Mouse (Mus musculus) kidney, embryonic 16.5 days (tissue): ENCODE data around the gene Arl6. TPM values are rescaled to one million over a fixed set of nuclear protein-coding genes. Genes with fewer than 3 reads are reported as not detected.
A peak's percentile ranks its signal among the peaks of the same experiment; 100 is the strongest.

Source experiments
- ATAC-seq: fragments of 200-750 bp; cut with Nextera tagmentation; 2 replicates; pipeline ENCODE4 v1.8.0; 2017; ENCODE audit warnings: moderate TSS enrichment; ENCODE audit not compliant: low FRiP score, low TSS enrichment
- H3K27ac ChIP-seq: fragments of 300-500 bp; sonication (generic); 2 replicates; pipeline ENCODE4 v1.5.1; 2014; ENCODE audit warnings: low read length
- H3K27me3 ChIP-seq: fragments of 300-500 bp; sonication (generic); 2 replicates; pipeline ENCODE4 v1.6.1; 2014; ENCODE audit warnings: low read length, control low read depth, mixed read lengths; ENCODE audit not compliant: insufficient read depth
- H3K36me3 ChIP-seq: fragments of 300-500 bp; sonication (generic); 2 replicates; pipeline ENCODE4 v1.6.1; 2014; ENCODE audit warnings: low read length, control low read depth, mixed read lengths; ENCODE audit not compliant: insufficient read depth
- H3K4me1 ChIP-seq: fragments of 300-500 bp; sonication (generic); 2 replicates; pipeline ENCODE4 v1.6.1; 2014; ENCODE audit warnings: low read length, control low read depth, mixed read lengths; ENCODE audit not compliant: insufficient read depth
- H3K4me2 ChIP-seq: fragments of 300-500 bp; sonication (generic); replicated peaks from 2 replicates; pipeline ENCODE4 v1.6.1; 2014; ENCODE audit warnings: low read depth, low read length
- H3K4me3 ChIP-seq: fragments of 300-500 bp; sonication (generic); 2 replicates; pipeline ENCODE4 v1.5.1; 2014; ENCODE audit warnings: mild to moderate bottlenecking, low read length
- H3K9ac ChIP-seq: fragments of 300-500 bp; sonication (generic); replicated peaks from 2 replicates; pipeline ENCODE4 v1.6.1; 2014; ENCODE audit warnings: low read length
- H3K9me3 ChIP-seq: fragments of 300-500 bp; sonication (generic); 2 replicates; pipeline ENCODE4 v1.6.1; 2016; ENCODE audit warnings: low read length, control low read depth
- WGBS: fragments of 180-500 bp; shearing (Covaris S2); extraction: QIAGEN DNeasy Blood & Tissue Kit; methylation state at CpG from one replicate; pipeline ENCODE4 v1.1.7; 2014; 5-methylcytosine and 5-hydroxymethylcytosine counted together
- polyA plus RNA-seq: library from polyadenylated mRNA; unstranded; fragments of >200 nt; fragmentation: Nextera tagmentation; extraction: Ambion mirVana; gene quantifications from 2 replicates; pipeline ENCODE4 v1.2.1, GENCODE M21; 2015

The Arl6 gene
- polyA plus RNA-seq, result 34.8 and 38.7 TPM in 2 replicates

DNA sequence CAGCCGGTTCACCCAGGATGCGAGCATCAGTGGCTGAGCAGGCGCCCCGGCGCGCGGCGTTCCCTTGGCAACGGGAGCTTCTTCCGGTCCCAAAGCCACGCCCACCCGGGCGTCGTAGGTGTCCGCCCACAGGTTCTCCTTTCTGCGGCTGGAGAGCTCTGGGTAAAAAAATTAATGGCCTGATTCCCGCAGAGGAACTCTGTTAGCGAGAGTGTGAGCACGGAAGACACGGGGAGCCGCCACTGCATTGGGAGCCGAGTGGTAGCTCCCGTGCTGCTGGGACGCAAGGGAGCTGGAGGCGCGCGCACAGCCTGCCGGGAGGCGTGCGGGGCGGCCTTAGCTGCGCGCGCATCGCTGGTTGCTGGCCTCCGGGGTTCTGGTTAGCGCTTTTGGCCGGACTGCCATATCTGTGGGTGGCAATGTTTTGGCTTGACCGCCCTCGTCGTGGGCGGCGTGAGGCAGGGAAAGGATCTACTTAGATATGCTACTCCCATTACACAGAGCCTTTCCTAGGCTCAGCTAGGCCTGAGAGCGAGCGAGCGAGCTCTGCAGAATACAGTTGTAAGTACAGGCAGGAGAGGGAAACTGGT lies at the start of gene Arl6:
TSS of gene Arl6 (minus strand) at position 290 of the 590 bp plus-strand sequence.
- Histone ChIP-seq H3K4me1 (peaks cover 9% of the 10 kb centered on the region; the same call in 1 of the 2 replicates), H3K27me3 (no peaks in the 10 kb centered on the region), H3K9ac (peak within 1 kb of the TSS; percentile 81), H3K4me3 (peak within 1 kb of the TSS; percentile 72), H3K4me2 (peak within 1 kb of the TSS; percentile 66), H3K36me3 (no peaks in the 10 kb centered on the region), H3K9me3 (no peaks in the 10 kb centered on the region), H3K27ac (peak within 1 kb of the TSS; percentile 100)
- under 1% methylated on average over 46 of the region's 46 CpGs for WGBS
- ATAC-seq, result peak; percentile 98

DNA sequence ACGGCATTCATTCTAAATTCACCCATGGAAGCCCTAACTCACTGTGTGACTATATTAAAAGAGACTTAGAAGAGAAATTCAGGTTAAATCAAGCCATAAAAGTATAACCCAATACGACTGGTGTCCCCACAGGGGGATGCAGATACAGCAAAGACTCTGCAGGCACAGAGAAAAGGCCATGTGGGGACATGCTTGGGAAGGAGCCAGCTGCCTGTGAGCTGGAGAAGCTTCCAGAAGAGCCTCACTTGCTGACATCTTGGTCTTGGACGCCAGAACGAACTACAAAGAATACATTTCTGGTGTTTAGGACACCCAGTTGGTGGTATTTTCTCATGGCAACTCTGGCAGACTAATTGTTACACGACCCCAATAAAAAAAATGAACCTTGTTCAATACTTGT lies 45.9 kb upstream of the Arl6 start:
- ATAC-seq, result no peak
- Histone ChIP-seq H3K36me3 (no peaks in the 10 kb centered on the region), H3K4me3 (no peak overlapping the region), H3K9me3 (no peaks in the 10 kb centered on the region), H3K27me3 (no peaks in the 10 kb centered on the region), H3K4me2 (no peak overlapping the region), H3K9ac (no peak overlapping the region), H3K4me1 (no peaks in the 10 kb centered on the region), H3K27ac (no peak overlapping the region)
- 61% methylated on average over 5 of the region's 5 CpGs for WGBS

DNA sequence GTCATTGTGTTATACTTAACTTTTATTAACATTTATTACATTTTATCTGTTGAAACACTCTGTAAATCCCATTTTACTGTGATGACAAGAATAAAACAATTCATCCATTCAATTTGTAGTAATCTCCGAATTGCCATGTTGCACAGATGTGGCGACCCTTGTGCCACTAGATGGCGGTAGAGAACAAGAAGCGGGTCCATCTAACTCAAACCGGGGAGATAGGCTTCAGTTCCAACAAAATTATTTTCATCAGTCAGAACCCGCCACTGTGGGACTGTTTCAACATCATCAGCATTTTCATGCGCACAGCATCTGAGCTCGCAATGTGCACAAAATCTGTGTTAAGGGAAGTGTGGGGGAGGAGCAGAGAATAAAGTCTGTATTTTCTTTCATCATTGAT lies 44.2 kb upstream of the Arl6 start:
- 5% methylated on average over 8 of the region's 8 CpGs for whole genome bisulfite sequencing
- no peak overlapping the region for H3K4me2 ChIP-seq
- ATAC-seq, result peak; percentile 73; the same call in 1 of the 2 replicates
- H3K36me3 ChIP-seq, result no peaks in the 10 kb centered on the region
- H3K9ac ChIP-seq, result no peak overlapping the region
- H3K27me3 ChIP-seq, result no peaks in the 10 kb centered on the region
- no peaks in the 10 kb centered on the region for H3K4me1 ChIP-seq
- H3K27ac ChIP-seq, result no peak overlapping the region
- H3K9me3 ChIP-seq, result no peaks in the 10 kb centered on the region
- H3K4me3 ChIP-seq, result no peak overlapping the region

DNA sequence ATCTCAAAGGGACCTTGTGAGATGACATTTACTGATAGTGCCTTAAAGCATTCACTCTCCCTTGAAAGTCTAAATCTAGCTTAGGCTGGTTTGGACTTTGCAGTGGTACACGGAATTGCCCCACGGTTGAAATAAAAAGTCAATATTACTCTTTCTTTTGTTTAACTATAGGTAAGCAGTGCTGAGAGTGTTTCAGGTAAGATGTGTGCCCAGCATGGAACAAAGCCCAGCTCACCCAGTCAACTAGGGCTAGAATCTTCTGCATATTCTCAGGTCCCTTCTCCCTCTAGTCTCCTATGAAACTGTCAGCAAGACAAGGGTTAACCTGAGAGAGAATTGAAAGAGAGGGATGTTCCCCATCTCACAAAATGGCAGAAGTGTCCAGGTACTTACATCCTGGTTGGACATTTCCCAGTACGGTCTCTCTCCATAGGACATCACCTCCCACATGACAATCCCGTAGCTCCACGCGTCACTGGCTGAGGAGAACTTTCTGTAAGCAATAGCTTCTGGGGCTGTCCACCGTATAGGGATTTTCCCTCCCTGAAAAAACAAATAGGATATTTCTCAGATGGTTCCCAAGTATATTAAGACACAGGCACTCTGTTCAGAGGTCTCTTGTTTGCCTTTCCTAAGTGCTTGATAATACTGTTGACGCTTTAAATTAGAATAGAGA lies 43.2 kb upstream of the Arl6 start:
- Histone ChIP-seq H3K36me3 (no peaks in the 10 kb centered on the region), H3K27ac (no peak overlapping the region), H3K9me3 (no peaks in the 10 kb centered on the region), H3K27me3 (no peaks in the 10 kb centered on the region), H3K4me3 (no peak overlapping the region), H3K4me1 (no peaks in the 10 kb centered on the region), H3K9ac (no peak overlapping the region), H3K4me2 (no peak overlapping the region)
- ATAC-seq, result no peak
- 74% methylated on average over 8 of the region's 8 CpGs for WGBS

DNA sequence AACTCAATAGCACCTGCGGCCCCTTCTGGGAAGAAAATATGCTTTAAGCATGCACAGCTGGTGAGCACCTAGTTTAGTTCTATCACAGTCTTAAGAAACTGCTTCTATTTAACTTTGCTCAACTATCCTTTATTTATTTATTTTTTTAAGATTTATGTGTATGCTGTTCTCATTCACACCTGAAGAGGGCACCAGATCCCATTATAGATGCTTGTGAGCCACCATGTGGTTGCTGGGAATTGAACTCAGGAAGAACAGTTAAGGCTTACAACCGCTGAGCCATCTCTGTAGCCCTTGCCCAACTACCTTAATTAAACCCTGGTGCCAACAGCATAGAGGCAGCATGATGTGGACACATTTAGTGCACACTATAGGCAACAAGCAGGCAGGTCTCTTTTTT lies 27.7 kb upstream of the Arl6 start:
- Histone ChIP-seq H3K27me3 (no peaks in the 10 kb centered on the region), H3K4me1 (no peaks in the 10 kb centered on the region), H3K4me2 (no peak overlapping the region), H3K9me3 (no peaks in the 10 kb centered on the region), H3K9ac (no peak overlapping the region), H3K27ac (no peak overlapping the region), H3K4me3 (no peak overlapping the region), H3K36me3 (no peaks in the 10 kb centered on the region)
- 88% methylated on average over 2 of the region's 2 CpGs for WGBS
- no peak for ATAC-seq

DNA sequence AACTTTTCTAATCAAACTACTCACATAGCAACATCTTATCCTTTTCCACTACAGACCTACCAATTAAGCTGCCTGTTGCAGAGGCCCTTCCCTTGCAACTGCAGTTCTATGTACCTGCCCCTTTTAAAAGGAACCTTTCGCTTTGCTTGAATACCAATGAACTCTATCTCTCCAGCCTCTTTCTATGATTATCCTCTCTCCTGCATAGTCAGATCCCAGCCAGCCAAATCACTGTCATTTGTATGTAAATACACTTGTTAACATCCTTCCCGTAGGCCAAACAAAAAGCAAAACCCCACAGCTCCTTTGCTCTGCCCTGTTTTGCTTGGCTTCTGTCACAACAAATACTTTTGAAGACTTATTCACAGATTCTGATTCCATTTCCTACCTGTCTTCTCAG lies 4.6 kb upstream of the Arl6 start:
- Histone ChIP-seq H3K4me3 (no peak overlapping the region), H3K27ac (no peak overlapping the region), H3K4me1 (0 out of 2 replicates have a peak, but pooled peaks cover 2% of the 10 kb centered on the region), H3K27me3 (no peaks in the 10 kb centered on the region), H3K4me2 (no peak overlapping the region), H3K9ac (no peak overlapping the region), H3K9me3 (no peaks in the 10 kb centered on the region), H3K36me3 (no peaks in the 10 kb centered on the region)
- no peak for ATAC-seq
- WGBS, result 55% methylated on average over 2 of the region's 2 CpGs

DNA sequence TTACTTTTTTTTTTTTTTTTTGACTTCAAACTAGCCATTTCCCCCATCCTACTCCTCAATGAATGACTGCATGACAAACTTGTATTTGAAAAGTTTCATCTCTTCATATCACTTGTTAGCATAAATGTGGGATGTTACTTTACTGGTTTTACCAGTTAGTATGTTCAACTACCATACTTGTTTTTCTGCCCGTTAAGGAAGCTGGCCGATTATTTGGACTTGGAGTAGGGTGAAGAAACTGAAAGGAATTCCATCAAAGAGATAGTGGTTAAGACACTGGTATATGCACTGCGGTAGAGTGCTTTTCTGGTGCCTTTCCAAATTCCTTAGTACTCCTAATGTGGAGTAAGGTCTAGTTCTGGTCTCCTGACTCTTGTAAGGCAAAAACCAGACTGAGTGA lies 794 bp upstream of the Arl6 start:
- no peak overlapping the region for H3K27ac ChIP-seq
- ATAC-seq, result no peak
- H3K27me3 ChIP-seq, result no peaks in the 10 kb centered on the region
- H3K4me3 ChIP-seq, result no peak overlapping the region
- H3K4me2 ChIP-seq, result no peak overlapping the region; the same call in 1 of the 2 replicates
- H3K9ac ChIP-seq, result no peak overlapping the region
- H3K36me3 ChIP-seq, result no peaks in the 10 kb centered on the region
- no peaks in the 10 kb centered on the region for H3K9me3 ChIP-seq
- peaks cover 9% of the 10 kb centered on the region; the same call in 1 of the 2 replicates for H3K4me1 ChIP-seq
- WGBS, result 84% methylated on average over 3 of the region's 3 CpGs

- Histone ChIP-seq H3K36me3 (0 out of 2 replicates have a peak, but pooled peaks cover 3% of the 10 kb centered on the region), H3K9ac (no peak overlapping the region), H3K9me3 (no peaks in the 10 kb centered on the region), H3K27ac (no peak overlapping the region), H3K4me1 (peaks cover 7% of the 10 kb centered on the region; the same call in 1 of the 2 replicates), H3K27me3 (no peaks in the 10 kb centered on the region), H3K4me3 (no peak overlapping the region), H3K4me2 (no peak overlapping the region)
- WGBS, result 87% methylated on average over 2 of the region's 2 CpGs
- no peak for ATAC-seq
Measured at GRCm38 (mm10) chr16:59634598-59634997, 4.6 kb downstream of the Arl6 start.

GRCm38 (mm10) chr16:59621554-59621953 lies 17.6 kb downstream of the Arl6 start:
- Histone ChIP-seq H3K4me3 (no peak overlapping the region), H3K27me3 (no peaks in the 10 kb centered on the region), H3K27ac (no peak overlapping the region), H3K4me2 (no peak overlapping the region), H3K36me3 (no peaks in the 10 kb centered on the region), H3K9me3 (no peaks in the 10 kb centered on the region), H3K4me1 (no peaks in the 10 kb centered on the region), H3K9ac (no peak overlapping the region)
- ATAC-seq, result no peak
- 99% methylated on average over 2 of the region's 2 CpGs for WGBS

DNA sequence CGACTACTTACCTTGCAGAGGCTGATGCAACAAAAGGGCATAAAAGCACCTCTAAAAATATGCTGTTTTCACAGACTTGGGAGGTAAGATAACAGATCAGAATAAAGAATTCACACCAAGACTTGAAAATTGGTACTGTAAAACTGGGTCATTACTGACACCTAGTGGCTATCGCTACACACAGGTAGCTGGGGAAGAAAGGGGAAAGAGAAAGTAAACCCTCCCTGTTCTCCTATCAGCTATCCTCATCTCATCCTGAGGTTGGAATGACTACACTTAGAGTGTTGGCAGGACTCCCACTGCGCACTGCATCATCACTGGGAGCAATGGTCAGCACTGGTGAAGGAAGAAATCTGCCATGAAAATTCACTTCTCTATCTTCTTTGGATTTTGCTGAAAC lies 22.0 kb downstream of the Arl6 start:
- H3K9me3 ChIP-seq, result no peaks in the 10 kb centered on the region
- H3K36me3 ChIP-seq, result no peaks in the 10 kb centered on the region
- H3K4me3 ChIP-seq, result no peak overlapping the region
- H3K4me1 ChIP-seq, result no peaks in the 10 kb centered on the region
- no peak overlapping the region for H3K4me2 ChIP-seq
- ATAC-seq, result peak; percentile 51; the same call in 1 of the 2 replicates
- H3K9ac ChIP-seq, result no peak overlapping the region
- no peaks in the 10 kb centered on the region for H3K27me3 ChIP-seq
- 38% methylated on average over 3 of the region's 3 CpGs for WGBS
- no peak overlapping the region for H3K27ac ChIP-seq
